Mouse (Mus musculus): ENCODE data around the gene Otulin. TPM values are rescaled to one million over a fixed set of nuclear protein-coding genes. Genes with fewer than 3 reads are reported as not detected.
A peak's percentile ranks its signal among the peaks of the same experiment; 100 is the strongest.

Otulin gene
- polyA plus RNA-seq, 1 experiment from 2014 or later = 29.5 TPM

GRCm38 (mm10) chr15:27582428-27582827 lies 48.1 kb downstream of the Otulin start:
- Histone ChIP-seq H3K4me2 (ENCODE audit: low read depth, low read length) (no peak overlapping the region), H3K36me3 (ENCODE audit: control insufficient read depth, insufficient read depth, low read length) (no peaks in the 10 kb centered on the region), H3K9me3 (ENCODE audit: control insufficient read depth, low read length) (no peaks in the 10 kb centered on the region), H3K4me1 (ENCODE audit: control insufficient read depth, insufficient read depth, low read length) (no peaks in the 10 kb centered on the region), H3K9ac (replicated peaks; ENCODE audit: low read depth, low read length) (no peak overlapping the region), H3K27me3 (ENCODE audit: control insufficient read depth, insufficient read depth, low read length) (no peaks in the 10 kb centered on the region), H3K4me3 (ENCODE audit: low read depth, low read length) (no peak overlapping the region), H3K27ac (ENCODE audit: low read depth, low read length) (no peak overlapping the region)
- no peak for ATAC-seq (ENCODE audit: low read depth)
- WGBS = 91% methylated on average over 3 of the region's 3 CpGs

GRCm38 (mm10) chr15:27581640-27582039 lies 48.9 kb downstream of the Otulin start:
- Histone ChIP-seq H3K4me2 (ENCODE audit: low read depth, low read length) (no peak overlapping the region), H3K9me3 (ENCODE audit: control insufficient read depth, low read length) (no peaks in the 10 kb centered on the region), H3K4me3 (ENCODE audit: low read depth, low read length) (no peak overlapping the region), H3K9ac (replicated peaks; ENCODE audit: low read depth, low read length) (no peak overlapping the region), H3K36me3 (ENCODE audit: control insufficient read depth, insufficient read depth, low read length) (no peaks in the 10 kb centered on the region), H3K27me3 (ENCODE audit: control insufficient read depth, insufficient read depth, low read length) (no peaks in the 10 kb centered on the region), H3K4me1 (ENCODE audit: control insufficient read depth, insufficient read depth, low read length) (no peaks in the 10 kb centered on the region), H3K27ac (ENCODE audit: low read depth, low read length) (no peak overlapping the region)
- peak; percentile 50; the same call in 1 of the 2 replicates for ATAC-seq (ENCODE audit: low read depth)
- WGBS = 8% methylated on average over 3 of the region's 3 CpGs

GRCm38 (mm10) chr15:27580771-27581170 lies 49.7 kb downstream of the Otulin start:
- 90% methylated on average over 2 of the region's 2 CpGs for WGBS
- no peak for ATAC-seq (ENCODE audit: low read depth)
- Histone ChIP-seq H3K4me1 (ENCODE audit: control insufficient read depth, insufficient read depth, low read length) (no peaks in the 10 kb centered on the region), H3K4me2 (ENCODE audit: low read depth, low read length) (no peak overlapping the region), H3K27me3 (ENCODE audit: control insufficient read depth, insufficient read depth, low read length) (no peaks in the 10 kb centered on the region), H3K27ac (ENCODE audit: low read depth, low read length) (no peak overlapping the region), H3K4me3 (ENCODE audit: low read depth, low read length) (no peak overlapping the region), H3K36me3 (ENCODE audit: control insufficient read depth, insufficient read depth, low read length) (no peaks in the 10 kb centered on the region), H3K9me3 (ENCODE audit: control insufficient read depth, low read length) (no peaks in the 10 kb centered on the region), H3K9ac (replicated peaks; ENCODE audit: low read depth, low read length) (no peak overlapping the region)

GRCm38 (mm10) chr15:27579853-27580252 lies 50.6 kb downstream of the Otulin start:
- Histone ChIP-seq H3K4me1 (ENCODE audit: control insufficient read depth, insufficient read depth, low read length) (no peaks in the 10 kb centered on the region), H3K4me2 (ENCODE audit: low read depth, low read length) (no peak overlapping the region), H3K27me3 (ENCODE audit: control insufficient read depth, insufficient read depth, low read length) (no peaks in the 10 kb centered on the region), H3K9me3 (ENCODE audit: control insufficient read depth, low read length) (no peaks in the 10 kb centered on the region), H3K27ac (ENCODE audit: low read depth, low read length) (no peak overlapping the region), H3K4me3 (ENCODE audit: low read depth, low read length) (no peak overlapping the region), H3K36me3 (ENCODE audit: control insufficient read depth, insufficient read depth, low read length) (no peaks in the 10 kb centered on the region), H3K9ac (replicated peaks; ENCODE audit: low read depth, low read length) (no peak overlapping the region)
- no peak for ATAC-seq (ENCODE audit: low read depth)
- 85% methylated on average over 2 of the region's 2 CpGs for WGBS

- no peak for ATAC-seq (ENCODE audit: low read depth)
- Histone ChIP-seq H3K27ac (ENCODE audit: low read depth, low read length) (no peak overlapping the region), H3K4me2 (ENCODE audit: low read depth, low read length) (no peak overlapping the region), H3K27me3 (ENCODE audit: control insufficient read depth, insufficient read depth, low read length) (no peaks in the 10 kb centered on the region), H3K36me3 (ENCODE audit: control insufficient read depth, insufficient read depth, low read length) (no peaks in the 10 kb centered on the region), H3K4me3 (ENCODE audit: low read depth, low read length) (no peak overlapping the region), H3K9me3 (ENCODE audit: control insufficient read depth, low read length) (no peaks in the 10 kb centered on the region), H3K9ac (replicated peaks; ENCODE audit: low read depth, low read length) (no peak overlapping the region), H3K4me1 (ENCODE audit: control insufficient read depth, insufficient read depth, low read length) (no peaks in the 10 kb centered on the region)
- 95% methylated on average over 6 of the region's 6 CpGs for WGBS
Measured at GRCm38 (mm10) chr15:27578918-27579317, 51.6 kb downstream of the Otulin start.

- Histone ChIP-seq H3K4me2 (ENCODE audit: low read depth, low read length) (no peak overlapping the region), H3K4me1 (ENCODE audit: control insufficient read depth, insufficient read depth, low read length) (no peaks in the 10 kb centered on the region), H3K27me3 (ENCODE audit: control insufficient read depth, insufficient read depth, low read length) (no peaks in the 10 kb centered on the region), H3K4me3 (ENCODE audit: low read depth, low read length) (no peak overlapping the region), H3K9ac (replicated peaks; ENCODE audit: low read depth, low read length) (no peak overlapping the region), H3K36me3 (ENCODE audit: control insufficient read depth, insufficient read depth, low read length) (no peaks in the 10 kb centered on the region), H3K9me3 (ENCODE audit: control insufficient read depth, low read length) (no peaks in the 10 kb centered on the region), H3K27ac (ENCODE audit: low read depth, low read length) (no peak overlapping the region)
- ATAC-seq (ENCODE audit: low read depth) = no peak
- 86% methylated on average over 16 of the region's 16 CpGs for WGBS
Measured at GRCm38 (mm10) chr15:27577915-27578780, 52.3 kb downstream of the Otulin start.

GRCm38 (mm10) chr15:27576886-27577285 lies 53.6 kb downstream of the Otulin start:
- 88% methylated on average over 1 of the region's 1 CpGs for WGBS
- H3K27me3 ChIP-seq (ENCODE audit: control insufficient read depth, insufficient read depth, low read length) = no peaks in the 10 kb centered on the region
- H3K4me2 ChIP-seq (ENCODE audit: low read depth, low read length) = no peak overlapping the region
- H3K27ac ChIP-seq (ENCODE audit: low read depth, low read length) = no peak overlapping the region
- H3K4me3 ChIP-seq (ENCODE audit: low read depth, low read length) = no peak overlapping the region
- H3K9ac ChIP-seq (replicated peaks; ENCODE audit: low read depth, low read length) = no peak overlapping the region
- H3K36me3 ChIP-seq (ENCODE audit: control insufficient read depth, insufficient read depth, low read length) = no peaks in the 10 kb centered on the region
- no peak for ATAC-seq (ENCODE audit: low read depth)
- no peaks in the 10 kb centered on the region for H3K4me1 ChIP-seq (ENCODE audit: control insufficient read depth, insufficient read depth, low read length)
- H3K9me3 ChIP-seq (ENCODE audit: control insufficient read depth, low read length) = no peaks in the 10 kb centered on the region

GRCm38 (mm10) chr15:27575932-27576331 lies 54.6 kb downstream of the Otulin start:
- ATAC-seq (ENCODE audit: low read depth) = no peak
- Histone ChIP-seq H3K36me3 (ENCODE audit: control insufficient read depth, insufficient read depth, low read length) (no peaks in the 10 kb centered on the region), H3K27me3 (ENCODE audit: control insufficient read depth, insufficient read depth, low read length) (no peaks in the 10 kb centered on the region), H3K9me3 (ENCODE audit: control insufficient read depth, low read length) (no peaks in the 10 kb centered on the region), H3K4me3 (ENCODE audit: low read depth, low read length) (no peak overlapping the region), H3K4me1 (ENCODE audit: control insufficient read depth, insufficient read depth, low read length) (no peaks in the 10 kb centered on the region), H3K4me2 (ENCODE audit: low read depth, low read length) (no peak overlapping the region), H3K9ac (replicated peaks; ENCODE audit: low read depth, low read length) (no peak overlapping the region), H3K27ac (ENCODE audit: low read depth, low read length) (no peak overlapping the region)
- WGBS = 82% methylated on average over 3 of the region's 3 CpGs

- Histone ChIP-seq H3K9me3 (ENCODE audit: control insufficient read depth, low read length) (no peaks in the 10 kb centered on the region), H3K27ac (ENCODE audit: low read depth, low read length) (no peak overlapping the region), H3K27me3 (ENCODE audit: control insufficient read depth, insufficient read depth, low read length) (no peaks in the 10 kb centered on the region), H3K4me3 (ENCODE audit: low read depth, low read length) (no peak overlapping the region), H3K4me2 (ENCODE audit: low read depth, low read length) (no peak overlapping the region), H3K36me3 (ENCODE audit: control insufficient read depth, insufficient read depth, low read length) (no peaks in the 10 kb centered on the region), H3K4me1 (ENCODE audit: control insufficient read depth, insufficient read depth, low read length) (no peaks in the 10 kb centered on the region), H3K9ac (replicated peaks; ENCODE audit: low read depth, low read length) (no peak overlapping the region)
- ATAC-seq (ENCODE audit: low read depth) = peak; percentile 68; the same call in 1 of the 2 replicates
- 73% methylated on average over 8 of the region's 8 CpGs for WGBS
Measured at GRCm38 (mm10) chr15:27574992-27575781, 55.3 kb downstream of the Otulin start.

Measured in neural tube, embryonic 14.5 days (tissue).